Mouse (Mus musculus) brain, embryonic 14.5 days (tissue): ENCODE measurements at regions not wholly inside any gene's neighbourhood (a gene's known extent, or its start where the extent isn't known, plus 50 kb on each side); places are given as distances from the start of the nearest gene placed in this dataset.

Experiments
- CTCF ChIP-seq: fragments of 200-500 bp; IDR thresholded peaks from 2 replicates; pipeline ENCODE4 v1.5.1; 2012; ENCODE audit warnings: inconsistent platforms, mild to moderate bottlenecking, moderate library complexity, borderline replicate concordance; ENCODE audit not compliant: insufficient read depth, insufficient read length; ENCODE audit errors: extremely low read depth
- POLR2A ChIP-seq: fragments of 200-500 bp; IDR thresholded peaks from 2 replicates; pipeline ENCODE4 v1.6.1; 2012; ENCODE audit warnings: mild to moderate bottlenecking, inconsistent platforms, borderline replicate concordance; ENCODE audit not compliant: poor library complexity, insufficient read depth, insufficient read length, severe bottlenecking; ENCODE audit errors: extremely low read depth

GRCm38 (mm10) chr6:37691976-37692644 is 162.1 kb downstream of the Akr1d1 start:
- TF ChIP-seq CTCF = no peak
- no peak for TF ChIP-seq POLR2A
